Mouse (Mus musculus) megakaryocyte progenitor cell, adult 5-6 weeks (primary cell): ENCODE measurements around the gene Tmem220. TPM values are rescaled to one million over a fixed set of nuclear protein-coding genes. Genes with fewer than 3 reads are reported as not detected.
"Not testable (repeated sequence)": the region's sequence is repeated elsewhere in the genome, so short reads cannot be mapped to it uniquely, and the experiment has no call there.

Source experiments
- ATAC-seq: replicated peaks from 2 replicates; pipeline ENCODE4 v1.8.0; 2016; ENCODE audit warnings: mild to moderate bottlenecking, moderate TSS enrichment, inconsistent platforms; ENCODE audit not compliant: poor library complexity
- total RNA-seq, 2 experiments: library from RNA; stranded (forward) in 1 of 2; stranded (reverse) in 1 of 2; fragments of 157-497, 149-512 nt in 1 of 2; fragments of 200-1000 nt in 1 of 2; gene quantifications; 2 replicates each; pipeline versions ENCODE4 v1.2.3 to v1.2.4; 2015 to 2017

Tmem220 gene
- total RNA-seq, 2 experiments from 2014 or later = 0.87 to 2.1 TPM

GRCm38 (mm10) chr11:67017801-67018591 lies 7.0 kb upstream of the Tmem220 start:
- ATAC-seq = peak; percentile 26; the same call in 1 of the 2 replicates

- no peak for ATAC-seq
Observed at GRCm38 (mm10) chr11:67019711-67020475, 5.1 kb upstream of the Tmem220 start.

GRCm38 (mm10) chr11:67020948-67021347 lies 4.0 kb upstream of the Tmem220 start:
- peak; percentile 51 for ATAC-seq

- ATAC-seq = no peak
Observed at GRCm38 (mm10) chr11:67022354-67023115, 2.4 kb upstream of the Tmem220 start.

- not testable (repeated sequence) for ATAC-seq
Observed at GRCm38 (mm10) chr11:67023191-67023590, 1.8 kb upstream of the Tmem220 start.

GRCm38 (mm10) chr11:67023802-67024340 lies 1.1 kb upstream of the Tmem220 start:
- no peak for ATAC-seq

GRCm38 (mm10) chr11:67030904-67031602 lies 6.1 kb downstream of the Tmem220 start:
- peak; percentile 82 for ATAC-seq

GRCm38 (mm10) chr11:67031603-67031915 lies 6.6 kb downstream of the Tmem220 start:
- ATAC-seq = no peak

- no peak for ATAC-seq
Observed at GRCm38 (mm10) chr11:67034775-67035485, 10.0 kb downstream of the Tmem220 start.

- ATAC-seq = no peak
Observed at GRCm38 (mm10) chr11:67036229-67036628, 11.3 kb downstream of the Tmem220 start.

GRCm38 (mm10) chr11:67036892-67037291 lies 11.9 kb downstream of the Tmem220 start:
- ATAC-seq = no peak

GRCm38 (mm10) chr11:67039799-67040198 lies 14.8 kb downstream of the Tmem220 start:
- ATAC-seq = 0 out of 2 replicates have a peak, but pooled peaks have one; percentile 61

GRCm38 (mm10) chr11:67040483-67040882 lies 15.5 kb downstream of the Tmem220 start:
- ATAC-seq = no peak

GRCm38 (mm10) chr11:67043007-67043406 lies 18.1 kb downstream of the Tmem220 start:
- no peak for ATAC-seq

- no peak for ATAC-seq
Observed at GRCm38 (mm10) chr11:67044959-67045358, 20.0 kb downstream of the Tmem220 start.

GRCm38 (mm10) chr11:67047199-67047598 lies 22.2 kb downstream of the Tmem220 start:
- ATAC-seq = peak; percentile 83

GRCm38 (mm10) chr11:67048496-67048895 lies 23.5 kb downstream of the Tmem220 start:
- ATAC-seq = no peak

- no peak for ATAC-seq
Observed at GRCm38 (mm10) chr11:67049256-67049655, 24.3 kb downstream of the Tmem220 start.

- no peak for ATAC-seq
Observed at GRCm38 (mm10) chr11:67051676-67052320, 26.8 kb downstream of the Tmem220 start.
